Mouse (Mus musculus) liver, embryonic 14.5 days (tissue): ENCODE results near the gene Gpr176.

Source experiments
- CTCF ChIP-seq: IDR thresholded peaks from 2 replicates; pipeline ENCODE4 v1.5.1; 2016; ENCODE audit warnings: antibody characterized with exemption, low read depth, control low read depth
- EP300 ChIP-seq: IDR thresholded peaks from 2 replicates; pipeline ENCODE4 v1.6.1; 2016; ENCODE audit warnings: antibody characterized with exemption, low read depth

DNA sequence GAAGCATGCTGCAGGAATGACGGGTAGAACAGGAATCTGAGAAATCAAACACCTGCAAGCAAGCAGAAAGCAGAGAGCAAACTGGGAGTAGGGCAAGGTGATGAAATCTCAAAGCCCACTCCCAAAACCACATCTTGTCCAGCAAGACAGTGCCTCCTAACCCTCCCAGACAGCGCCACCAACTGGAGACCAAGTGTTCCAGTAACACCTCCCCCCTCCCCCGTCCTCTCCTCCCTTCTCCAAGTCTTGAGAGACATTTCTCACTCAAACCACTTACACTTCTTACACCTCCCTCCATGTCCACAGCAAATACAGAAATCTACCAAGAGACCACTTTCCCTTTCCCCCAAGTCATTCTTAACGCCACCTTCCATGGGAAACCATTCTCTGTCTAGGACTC, 51.4 kb downstream of the Gpr176 start:
- 0 out of 2 replicates have a peak, but pooled peaks have one; percentile 8 for TF ChIP-seq CTCF
- TF ChIP-seq EP300 = no peak
